Mouse (Mus musculus): ENCODE data around the gene Tmem104.

The Tmem104 gene

GRCm38 (mm10) chr11:115179191-115179590 lies 8.1 kb upstream of the Tmem104 start:
- TF ChIP-seq GATA4 (IDR thresholded peaks at IDR 0.05; ENCODE audit: insufficient replicate concordance, low read length) = no peak

- TF ChIP-seq GATA4 (IDR thresholded peaks at IDR 0.05; ENCODE audit: insufficient replicate concordance, low read length) = no peak
Measured at GRCm38 (mm10) chr11:115179881-115180280, 7.4 kb upstream of the Tmem104 start.

GRCm38 (mm10) chr11:115181913-115182638 lies 5.2 kb upstream of the Tmem104 start:
- no peak for TF ChIP-seq GATA4 (IDR thresholded peaks at IDR 0.05; ENCODE audit: insufficient replicate concordance, low read length)

- TF ChIP-seq GATA4 (IDR thresholded peaks at IDR 0.05; ENCODE audit: insufficient replicate concordance, low read length) = no peak
Measured at GRCm38 (mm10) chr11:115184973-115185372, 2.3 kb upstream of the Tmem104 start.

GRCm38 (mm10) chr11:115187693-115188092 lies 406 bp downstream of the Tmem104 start, which contains the start of gene Nat9:
Gene Nat9 (minus strand): TSS chr11:115187859.
- no peak for TF ChIP-seq GATA4 (IDR thresholded peaks at IDR 0.05; ENCODE audit: insufficient replicate concordance, low read length)

GRCm38 (mm10) chr11:115188539-115189231 lies 1.4 kb downstream of the Tmem104 start:
- no peak for TF ChIP-seq GATA4 (IDR thresholded peaks at IDR 0.05; ENCODE audit: insufficient replicate concordance, low read length)

- TF ChIP-seq GATA4 (IDR thresholded peaks at IDR 0.05; ENCODE audit: insufficient replicate concordance, low read length) = no peak
Measured at GRCm38 (mm10) chr11:115189304-115189703, 2.0 kb downstream of the Tmem104 start.

GRCm38 (mm10) chr11:115192180-115192579 lies 4.9 kb downstream of the Tmem104 start:
- peak; percentile 22; the same call in 1 of the 2 replicates for TF ChIP-seq GATA4 (IDR thresholded peaks at IDR 0.05; ENCODE audit: insufficient replicate concordance, low read length)

- peak; percentile 27; the same call in 1 of the 2 replicates for TF ChIP-seq GATA4 (IDR thresholded peaks at IDR 0.05; ENCODE audit: insufficient replicate concordance, low read length)
Measured at GRCm38 (mm10) chr11:115194693-115195092, 7.4 kb downstream of the Tmem104 start.

- TF ChIP-seq GATA4 (IDR thresholded peaks at IDR 0.05; ENCODE audit: insufficient replicate concordance, low read length) = no peak
Measured at GRCm38 (mm10) chr11:115195933-115196332, 8.6 kb downstream of the Tmem104 start.

- no peak for TF ChIP-seq GATA4 (IDR thresholded peaks at IDR 0.05; ENCODE audit: insufficient replicate concordance, low read length)
Measured at GRCm38 (mm10) chr11:115197558-115197957, 10.3 kb downstream of the Tmem104 start.

GRCm38 (mm10) chr11:115198932-115199384 lies 11.7 kb downstream of the Tmem104 start:
- no peak for TF ChIP-seq GATA4 (IDR thresholded peaks at IDR 0.05; ENCODE audit: insufficient replicate concordance, low read length)

GRCm38 (mm10) chr11:115200520-115200919 lies 13.2 kb downstream of the Tmem104 start:
- no peak for TF ChIP-seq GATA4 (IDR thresholded peaks at IDR 0.05; ENCODE audit: insufficient replicate concordance, low read length)

- TF ChIP-seq GATA4 (IDR thresholded peaks at IDR 0.05; ENCODE audit: insufficient replicate concordance, low read length) = no peak
Measured at GRCm38 (mm10) chr11:115202316-115202715, 15.0 kb downstream of the Tmem104 start.

- TF ChIP-seq GATA4 (IDR thresholded peaks at IDR 0.05; ENCODE audit: insufficient replicate concordance, low read length) = no peak
Measured at GRCm38 (mm10) chr11:115202756-115203155, 15.5 kb downstream of the Tmem104 start.

GRCm38 (mm10) chr11:115208126-115208525 lies 20.8 kb downstream of the Tmem104 start:
- TF ChIP-seq GATA4 (IDR thresholded peaks at IDR 0.05; ENCODE audit: insufficient replicate concordance, low read length) = no peak
